9 mouse cellular contexts compared by ENCODE assay signal in the genomic region with DNA sequence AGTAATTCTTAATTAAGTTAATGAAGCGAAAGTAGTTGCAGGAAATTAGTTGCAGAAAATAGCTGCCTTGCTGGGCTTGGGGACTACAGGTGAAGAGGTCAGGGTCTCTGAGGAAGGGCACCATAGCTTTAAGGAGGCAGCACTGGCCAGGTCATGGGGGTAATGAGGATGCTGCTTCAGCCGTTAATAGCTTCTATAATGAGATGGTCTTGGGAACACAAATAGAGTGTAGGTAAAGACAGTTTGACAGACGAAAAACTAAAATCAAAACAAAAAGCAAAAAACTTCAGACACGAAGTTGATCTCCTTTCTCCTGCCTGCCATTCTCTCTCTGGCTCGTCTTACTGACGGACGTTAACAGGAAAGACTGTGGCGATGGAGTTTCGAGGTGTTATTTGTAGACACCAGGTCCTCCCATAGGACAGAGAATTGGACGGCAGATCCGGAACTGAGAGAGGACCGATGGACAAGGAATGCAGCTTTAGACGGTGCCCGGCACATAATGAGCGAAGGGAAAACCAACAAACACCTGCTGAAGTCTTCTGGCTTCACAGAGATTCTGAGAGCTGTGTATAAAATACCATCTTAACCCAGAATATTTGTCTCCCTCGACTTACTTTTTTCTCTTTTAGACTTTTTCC. TPM values are rescaled to one million over a fixed set of nuclear protein-coding genes. Genes with fewer than 3 reads are reported as not detected.
DNase-seq lines count a peak whose midpoint lies in the region; ATAC-seq and TF ChIP-seq lines count a peak whose summit lies in the region.
"Had no signal": no experiment of that assay in that cellular context is flagged by ENCODE, and none has a peak within 500 bp of the region (broad histone marks: within the 10 kb centered on the region; RNA-seq: fewer than 3 reads in every experiment).

No protein-coding gene starts in this region.

- peak overlapping the region; percentile 70 for H3K4me3 ChIP-seq in heart, adult 2 months
- H3K4me3 ChIP-seq in ES-E14 (ENCODE audit: insufficient read depth in 1 of 2, low read depth in 1 of 2, low read length in 2 of 2, poor library complexity in 1 of 2, severe bottlenecking in 1 of 2) = peak overlapping the region; percentile 68

- no peaks in the 10 kb centered on the region for H3K27me3 ChIP-seq in heart, adult 2 months (ENCODE audit: control insufficient read depth, insufficient read depth, low read length)

- under 1% methylated on average over 16 of the region's 16 CpGs for WGBS in heart, adult 2 months

- in situ Hi-C loops in ES-E14 (cut with MboI; ENCODE audit: low sequenced_read_pairs in 2 of 2, unreplicated experiment in 2 of 2) = loop anchor here in 1 of 2 experiments (10.0 to 25.0 kb wide), 3 partner anchors 66 to 756 kb away; partner anchors contain the start of genes Hist1h2ai, Hist1h2bl, Hist1h2bm and Hist1h3h

- TF ChIP-seq CTCF in heart, adult 2 months (IDR thresholded peaks at IDR 0.05) = no peak

- H3K79me2 ChIP-seq in heart, adult 2 months (replicated peaks; ENCODE audit: control insufficient read depth, insufficient read depth, low read length) = no peaks in the 10 kb centered on the region

- no peaks in the 10 kb centered on the region; the same call in 1 of the 2 replicates for H3K4me1 ChIP-seq in heart, adult 2 months (ENCODE audit: control insufficient read depth, insufficient read depth, low read length)
- H3K4me1 ChIP-seq in ES-E14 (ENCODE audit: control insufficient read depth in 2 of 2, insufficient read depth in 2 of 2, low read length in 2 of 2, poor library complexity in 1 of 2) = peaks cover 0 to 6% of the 10 kb centered on the region in 2 experiments; a peak in 1 of 4 replicates

- intact Hi-C loops in heart, adult 2 months (cut with DNase I) = loop anchor here (5.0 to 10.0 kb wide), 2 partner anchors 776 to 859 kb away; partner anchors contain the start of gene Zfp184
- intact Hi-C loops in heart, postnatal 10 days (cut with DNase I) = loop anchor here (1.0 to 2.0 kb wide), 2 partner anchors 8 to 32 kb away; no protein-coding TSS in a partner anchor

- TF ChIP-seq POLR2A in heart, adult 2 months (IDR thresholded peaks at IDR 0.05; ENCODE audit: insufficient read depth, low read depth, low read length) = no peak

- H3K9me3 ChIP-seq in ES-E14 (ENCODE audit: control insufficient read depth, insufficient read depth, low read depth, low read length) = no peaks in the 10 kb centered on the region

- DNase-seq in heart, adult 2 months = peak; percentile 45 to 48
- DNase-seq in heart, adult 11 months = no peak
- no peak for DNase-seq in ES-E14 (ENCODE audit: low read depth, low spot score)
- peak; percentile 74 for DNase-seq in embryo, embryonic 10 days (ENCODE audit: low spot score)
- DNase-seq in heart, postnatal 10 days = peak; percentile 53 to 55
- DNase-seq in liver = peak; percentile 71
- DNase-seq in natural killer cell, adult 2 months (ENCODE audit: low spot score in 2 of 2) = peak; percentile 32 to 34

- no peak for TF ChIP-seq EP300 in heart, adult 2 months (IDR thresholded peaks at IDR 0.05; ENCODE audit: insufficient read depth, low read depth, low read length)

- H3K36me3 ChIP-seq in heart, adult 2 months (ENCODE audit: control insufficient read depth, insufficient read depth, low read length) = no peaks in the 10 kb centered on the region
- no peaks in the 10 kb centered on the region for H3K36me3 ChIP-seq in ES-E14 (ENCODE audit: control insufficient read depth, insufficient read depth, low read length, poor library complexity, severe bottlenecking)

- H3K9ac ChIP-seq in heart, adult 2 months (ENCODE audit: low read depth, low read length) = peak overlapping the region; percentile 23; the same call in 1 of the 2 replicates
- peak overlapping the region; percentile 16 for H3K9ac ChIP-seq in ES-E14 (ENCODE audit: insufficient read depth, low read depth, low read length, poor library complexity, severe bottlenecking)

- H3K27ac ChIP-seq in heart, adult 2 months = peak overlapping the region; percentile 29; the same call in 1 of the 2 replicates
- no peak overlapping the region for H3K27ac ChIP-seq in ES-E14 (ENCODE audit: insufficient read depth, low read depth, low read length, poor library complexity, severe bottlenecking)

- ATAC-seq in monocyte, adult 5-6 weeks (replicated peaks; ENCODE audit: insufficient number of reproducible peaks, low FRiP score, low TSS enrichment, poor library complexity, severe bottlenecking) = no peak

TF ChIP-seq in ES-E14, 5 proteins besides CTCF, POLR2A, EP300 and RAD21:
- TF ChIP-seq ZC3H11A (IDR thresholded peaks at IDR 0.05; ENCODE audit: borderline replicate concordance, low read depth, low read length) (no peak), HCFC1 (IDR thresholded peaks at IDR 0.05; ENCODE audit: borderline replicate concordance, insufficient read depth, low read length) (no peak), CHD2 (IDR thresholded peaks at IDR 0.05; ENCODE audit: low read depth, low read length) (no peak), MAFK (IDR thresholded peaks at IDR 0.05; ENCODE audit: insufficient read depth, low read depth, low read length) (no peak), ZNF384 (IDR thresholded peaks at IDR 0.05; ENCODE audit: low read depth, low read length) (no peak)

RNA-seq across cellular contexts. Expression of gene Trim27, which starts 10.8 kb away (rescaled TPM):
- 10 to 100 TPM; 18.8 to 19.8 TPM for total RNA-seq in heart, adult 2 months (2021)
- polyA plus RNA-seq in heart, adult 2 months (2012; rRNA removed) = 13.5 and 17.2 TPM in 2 replicates
- total RNA-seq in ES-E14 (2012; rRNA removed) = 115 and 128 TPM in 2 replicates
- total RNA-seq in heart, postnatal 10 days (2021) = 10 to 100 TPM; 26.9 to 33.6 TPM
- total RNA-seq in monocyte, adult 5-6 weeks (2017) = 81.0 to 103 TPM (median 88.2 TPM) in 3 replicates

RNA-seq across cellular contexts. Expression of gene Olfr1368, which starts 22.8 kb away (rescaled TPM):
- not detected for total RNA-seq in heart, adult 2 months (2021)
- not detected in 2 replicates for polyA plus RNA-seq in heart, adult 2 months (2012; rRNA removed)
- not detected in 2 replicates for total RNA-seq in ES-E14 (2012; rRNA removed)
- total RNA-seq in heart, postnatal 10 days (2021) = not detected
- not detected in 3 replicates for total RNA-seq in monocyte, adult 5-6 weeks (2017)
- total RNA-seq: adrenal gland, adult 18-20 months had no signal

RNA-seq across cellular contexts. Expression of gene Olfr263, which starts 39.1 kb away (rescaled TPM):
- not detected for total RNA-seq in heart, adult 2 months (2021)
- not detected in 2 replicates for polyA plus RNA-seq in heart, adult 2 months (2012; rRNA removed)
- total RNA-seq in ES-E14 (2012; rRNA removed) = not detected in 2 replicates
- not detected for total RNA-seq in heart, postnatal 10 days (2021)
- total RNA-seq in monocyte, adult 5-6 weeks (2017) = not detected in 3 replicates
- total RNA-seq: adrenal gland, adult 18-20 months had no signal

RNA-seq across cellular contexts. Expression of gene Olfr1369-ps1, which starts 57.2 kb away (rescaled TPM):
- not detected for total RNA-seq in heart, adult 2 months (2021)
- polyA plus RNA-seq in heart, adult 2 months (2012; rRNA removed) = not detected in 2 replicates
- 0.11 and 0.22 TPM in 2 replicates for total RNA-seq in ES-E14 (2012; rRNA removed)
- total RNA-seq in heart, postnatal 10 days (2021) = not detected
- total RNA-seq in monocyte, adult 5-6 weeks (2017) = not detected in 3 replicates
- total RNA-seq: adrenal gland, adult 18-20 months had no signal

Comparison
In these comparisons a context has a peak if more than half of its experiments do, and no peak if none do; other contexts are left out.
1. DNase-seq: peak in heart, adult 2 months (2 of 2), embryo, embryonic 10 days (single experiment), heart, postnatal 10 days (2 of 2), liver (single experiment) and natural killer cell, adult 2 months (2 of 2); none in heart, adult 11 months (single experiment) and ES-E14 (single experiment).